Mouse (Mus musculus) adrenal gland, adult 18-20 months (tissue): Measurements from ENCODE around the gene Fgf12. TPM values are rescaled to one million over a fixed set of nuclear protein-coding genes. Genes with fewer than 3 reads are reported as not detected.

Source experiments
- DNase-seq, 2 experiments: peaks; one replicate each; pipeline ENCODE4 v3.0.0; 2021 to 2022; ENCODE audit warnings: low spot score in 2 of 2
- total RNA-seq, 2 experiments: library from RNA; stranded (reverse); gene quantifications; 1 replicate in 1 of 2; 2 replicates in 1 of 2; pipeline ENCODE4 v1.2.3; 2021

Fgf12 gene
- total RNA-seq, 2 experiments from 2014 or later = 1.7 to 3.2 TPM

- DNase-seq = no peak
These were observed 138.5 kb downstream of the Fgf12 start for GRCm38 (mm10) chr16:28614412-28614811.

GRCm38 (mm10) chr16:28610940-28611339 is 141.9 kb downstream of the Fgf12 start:
- DNase-seq = peak; percentile 4 to 23

GRCm38 (mm10) chr16:28603155-28603554 is 149.7 kb downstream of the Fgf12 start:
- DNase-seq = no peak

GRCm38 (mm10) chr16:28601723-28602122 is 151.1 kb downstream of the Fgf12 start:
- DNase-seq = no peak

- DNase-seq = no peak
These were observed 156.8 kb downstream of the Fgf12 start for GRCm38 (mm10) chr16:28596112-28596511.

GRCm38 (mm10) chr16:28593075-28593915 is 159.6 kb downstream of the Fgf12 start:
- DNase-seq = peak; percentile 52 to 68

- no peak for DNase-seq
These were observed 160.4 kb downstream of the Fgf12 start for GRCm38 (mm10) chr16:28592466-28592865.

- no peak for DNase-seq
These were observed 161.3 kb downstream of the Fgf12 start for GRCm38 (mm10) chr16:28591583-28591982.

- no peak for DNase-seq
These were observed 180.7 kb downstream of the Fgf12 start for GRCm38 (mm10) chr16:28572212-28572611.

- peak in 1 of 2 experiments; percentile 18 for DNase-seq
These were observed 188.1 kb downstream of the Fgf12 start for GRCm38 (mm10) chr16:28564716-28565217.

- peak; percentile 7 to 30 for DNase-seq
These were observed 188.7 kb downstream of the Fgf12 start for GRCm38 (mm10) chr16:28564075-28564715.

GRCm38 (mm10) chr16:28562847-28563246 is 190.0 kb downstream of the Fgf12 start:
- no peak for DNase-seq

- DNase-seq = no peak
These were observed 197.6 kb downstream of the Fgf12 start for GRCm38 (mm10) chr16:28555219-28555618.

- no peak for DNase-seq
These were observed 213.4 kb downstream of the Fgf12 start for GRCm38 (mm10) chr16:28539423-28539822.

- DNase-seq = peak; percentile 68
These were observed 235.0 kb downstream of the Fgf12 start for GRCm38 (mm10) chr16:28517596-28518524.

GRCm38 (mm10) chr16:28512446-28512845 is 240.4 kb downstream of the Fgf12 start:
- DNase-seq = no peak

GRCm38 (mm10) chr16:28511413-28511812 is 241.5 kb downstream of the Fgf12 start:
- no peak for DNase-seq

- no peak for DNase-seq
These were observed 254.8 kb downstream of the Fgf12 start for GRCm38 (mm10) chr16:28497971-28498607.

- no peak for DNase-seq
These were observed 261.2 kb downstream of the Fgf12 start for GRCm38 (mm10) chr16:28491711-28492110.

GRCm38 (mm10) chr16:28490515-28490914 is 262.4 kb downstream of the Fgf12 start:
- DNase-seq = peak; percentile 48 to 63

GRCm38 (mm10) chr16:28484920-28485319 is 267.9 kb downstream of the Fgf12 start:
- no peak for DNase-seq
